Mouse (Mus musculus) forebrain, embryonic 10.5 days (tissue): ENCODE results near the gene Slc3a2. TPM values are rescaled to one million over a fixed set of nuclear protein-coding genes. Genes with fewer than 3 reads are reported as not detected.

Source experiments
- DNase-seq: peaks from one replicate; pipeline ENCODE4 v3.0.0-alpha.2; 2017; ENCODE audit warnings: low spot score; ENCODE audit errors: extremely low spot score
- H3K27ac ChIP-seq: fragments of 300-500 bp; sonication (generic); 2 replicates; pipeline ENCODE4 v1.5.1; 2016; ENCODE audit warnings: mild to moderate bottlenecking
- H3K27me3 ChIP-seq: fragments of 300-500 bp; sonication (generic); 2 replicates; pipeline ENCODE4 v1.6.1; 2016; ENCODE audit warnings: mild to moderate bottlenecking; ENCODE audit not compliant: poor library complexity, severe bottlenecking
- H3K36me3 ChIP-seq: fragments of 300-500 bp; sonication (generic); replicated peaks from 2 replicates; pipeline ENCODE4 v1.6.1; 2016; ENCODE audit warnings: mild to moderate bottlenecking, moderate library complexity
- H3K4me1 ChIP-seq: fragments of 300-500 bp; sonication (generic); 2 replicates; pipeline ENCODE4 v1.6.1; 2016
- H3K4me3 ChIP-seq: fragments of 300-500 bp; sonication (generic); 2 replicates; pipeline ENCODE4 v1.5.1; 2016; ENCODE audit warnings: mild to moderate bottlenecking, moderate library complexity
- H3K9me3 ChIP-seq: fragments of 300-500 bp; sonication (generic); 2 replicates; pipeline ENCODE4 v1.6.1; 2016; ENCODE audit warnings: mild to moderate bottlenecking, moderate library complexity
- WGBS: fragments of 180-500 bp; shearing (Covaris S2); methylation state at CpG from one replicate; pipeline ENCODE4 v1.1.7; 2016; 5-methylcytosine and 5-hydroxymethylcytosine counted together
- microRNA-seq: library from miRNA; unstranded; fragments of <30 nt; microRNA quantifications from one replicate; pipeline ENCODE4, GENCODE M21; 2017
- polyA plus RNA-seq: library from polyadenylated mRNA; unstranded; fragments of >200 nt; fragmentation: Nextera tagmentation; extraction: Ambion mirVana; gene quantifications from 2 replicates; pipeline ENCODE4 v1.2.1, GENCODE M21; 2016

The Slc3a2 gene
- polyA plus RNA-seq, 1 experiment from 2014 or later, result 149 TPM

GRCm38 (mm10) chr19:8663360-8663839 lies 59.8 kb downstream of the Slc3a2 start, which contains the start of gene Chrm1:
Gene Chrm1 (plus strand): TSS chr19:8663789.
- peaks cover 55% of the 10 kb centered on the region for H3K27me3 ChIP-seq
- peak within 1 kb of the TSS; percentile 57 for H3K4me3 ChIP-seq
- peak within 1 kb of the TSS; percentile 5; the same call in 1 of the 2 replicates for H3K27ac ChIP-seq
- H3K4me1 ChIP-seq, result peaks cover 35% of the 10 kb centered on the region
- 83% methylated on average over 9 of the region's 9 CpGs for WGBS
- DNase-seq, result no peak
- H3K9me3 ChIP-seq, result no peaks in the 10 kb centered on the region
- no peaks in the 10 kb centered on the region for H3K36me3 ChIP-seq

GRCm38 (mm10) chr19:8662337-8662736 lies 60.8 kb downstream of the Slc3a2 start:
- Histone ChIP-seq H3K4me3 (peak overlapping the region; percentile 57), H3K4me1 (peaks cover 37% of the 10 kb centered on the region), H3K9me3 (no peaks in the 10 kb centered on the region), H3K27ac (peak overlapping the region; percentile 83), H3K36me3 (no peaks in the 10 kb centered on the region), H3K27me3 (peaks cover 55% of the 10 kb centered on the region)
- peak; percentile 68 for DNase-seq
- 3% methylated on average over 11 of the region's 11 CpGs for WGBS

GRCm38 (mm10) chr19:8661821-8662307 lies 61.3 kb downstream of the Slc3a2 start:
- H3K4me3 ChIP-seq, result peak overlapping the region; percentile 57
- H3K4me1 ChIP-seq, result peaks cover 37% of the 10 kb centered on the region
- H3K36me3 ChIP-seq, result no peaks in the 10 kb centered on the region
- no peaks in the 10 kb centered on the region for H3K9me3 ChIP-seq
- WGBS, result 0% methylated on average over 34 of the region's 35 CpGs
- peak; percentile 61 for DNase-seq
- peak overlapping the region; percentile 83 for H3K27ac ChIP-seq
- peaks cover 55% of the 10 kb centered on the region for H3K27me3 ChIP-seq

Small RNAs within 50 kb of the gene (microRNA-seq; reads per million reads assigned to microRNA genes)
- not detected for gene Mir6992

Other genes with a start within 250 kb of the Slc3a2 start
- 0.06 TPM in 1 of 2 replicates, not detected in the other for gene Slc22a8, start 132.1 kb downstream of the Slc3a2 start, polyA plus RNA-seq
- 0.06 TPM in 1 of 2 replicates, not detected in the other for gene Slc22a6, start 105.3 kb downstream of the Slc3a2 start, polyA plus RNA-seq
- gene Chrm1, start 59.6 kb downstream of the Slc3a2 start, polyA plus RNA-seq, result not detected in 2 replicates
- gene Wdr74, start 12.5 kb upstream of the Slc3a2 start, polyA plus RNA-seq, result 120 and 126 TPM in 2 replicates
- 3.4 and 3.7 TPM in 2 replicates for gene 1700092M07Rik, start 17.3 kb upstream of the Slc3a2 start, polyA plus RNA-seq
- gene Stx5a, start 18.0 kb upstream of the Slc3a2 start, polyA plus RNA-seq, result 86.8 and 87.8 TPM in 2 replicates
- 254 and 275 TPM in 2 replicates for gene Nxf1, start 33.7 kb upstream of the Slc3a2 start, polyA plus RNA-seq
- gene Tmem223, start 47.6 kb upstream of the Slc3a2 start, polyA plus RNA-seq, result 170 TPM in 2 replicates
- 47.4 and 49.5 TPM in 2 replicates for gene Tmem179b, start 51.1 kb upstream of the Slc3a2 start, polyA plus RNA-seq
- gene Taf6l, start 63.0 kb upstream of the Slc3a2 start, polyA plus RNA-seq, result 48.6 and 49.4 TPM in 2 replicates
- 173 and 180 TPM in 2 replicates for gene Polr2g, start 75.2 kb upstream of the Slc3a2 start, polyA plus RNA-seq
- gene Zbtb3, start 79.2 kb upstream of the Slc3a2 start, polyA plus RNA-seq, result 6.6 and 6.8 TPM in 2 replicates
- gene Ttc9c, start 96.0 kb upstream of the Slc3a2 start, polyA plus RNA-seq, result 82.5 and 85.5 TPM in 2 replicates
- 4.9 and 5.4 TPM in 2 replicates for gene Hnrnpul2, start 96.6 kb upstream of the Slc3a2 start, polyA plus RNA-seq
- not detected in 2 replicates for gene AC129217.1, start 106.4 kb upstream of the Slc3a2 start, polyA plus RNA-seq
- gene Bscl2, start 114.1 kb upstream of the Slc3a2 start, polyA plus RNA-seq, result 47.0 and 48.0 TPM in 2 replicates
- 27.8 and 31.7 TPM in 2 replicates for gene Gng3, start 115.8 kb upstream of the Slc3a2 start, polyA plus RNA-seq
- 0.36 and 0.99 TPM in 2 replicates for gene Lrrn4cl, start 127.4 kb upstream of the Slc3a2 start, polyA plus RNA-seq
- 208 and 212 TPM in 2 replicates for gene Ubxn1, start 148.1 kb upstream of the Slc3a2 start, polyA plus RNA-seq
- gene Uqcc3, start 157.6 kb upstream of the Slc3a2 start, polyA plus RNA-seq, result 53.2 and 55.5 TPM in 2 replicates
- 125 and 130 TPM in 2 replicates for gene Lbhd1, start 160.4 kb upstream of the Slc3a2 start, polyA plus RNA-seq
- gene Gm49403, start 160.6 kb upstream of the Slc3a2 start, polyA plus RNA-seq, result not detected in 2 replicates
- 178 and 183 TPM in 2 replicates for gene 1810009A15Rik, start 165.5 kb upstream of the Slc3a2 start, polyA plus RNA-seq
- gene Gm49416, start 165.6 kb upstream of the Slc3a2 start, polyA plus RNA-seq, result 0.20 and 0.37 TPM in 2 replicates
- gene Ints5, start 169.6 kb upstream of the Slc3a2 start, polyA plus RNA-seq, result 59.9 and 61.4 TPM in 2 replicates
- 118 and 121 TPM in 2 replicates for gene Ganab, start 174.7 kb upstream of the Slc3a2 start, polyA plus RNA-seq
- 49.6 and 52.2 TPM in 2 replicates for gene B3gat3, start 197.0 kb upstream of the Slc3a2 start, polyA plus RNA-seq
- 3.7 and 3.9 TPM in 2 replicates for gene Rom1, start 206.0 kb upstream of the Slc3a2 start, polyA plus RNA-seq
- 24.0 and 25.7 TPM in 2 replicates for gene Eml3, start 206.2 kb upstream of the Slc3a2 start, polyA plus RNA-seq
- 202 and 206 TPM in 2 replicates for gene Mta2, start 218.5 kb upstream of the Slc3a2 start, polyA plus RNA-seq
- 40.2 and 49.1 TPM in 2 replicates for gene Tut1, start 230.5 kb upstream of the Slc3a2 start, polyA plus RNA-seq
- gene Eef1g, start 243.7 kb upstream of the Slc3a2 start, polyA plus RNA-seq, result 559 and 563 TPM in 2 replicates